Mouse (Mus musculus): ENCODE results near the gene Gm4969. TPM values are rescaled to one million over a fixed set of nuclear protein-coding genes. Genes with fewer than 3 reads are reported as not detected.
A peak's percentile ranks its signal among the peaks of the same experiment; 100 is the strongest.

The Gm4969 gene
- polyA plus RNA-seq, 1 experiment from 2014 or later, result 1.1 TPM

DNA sequence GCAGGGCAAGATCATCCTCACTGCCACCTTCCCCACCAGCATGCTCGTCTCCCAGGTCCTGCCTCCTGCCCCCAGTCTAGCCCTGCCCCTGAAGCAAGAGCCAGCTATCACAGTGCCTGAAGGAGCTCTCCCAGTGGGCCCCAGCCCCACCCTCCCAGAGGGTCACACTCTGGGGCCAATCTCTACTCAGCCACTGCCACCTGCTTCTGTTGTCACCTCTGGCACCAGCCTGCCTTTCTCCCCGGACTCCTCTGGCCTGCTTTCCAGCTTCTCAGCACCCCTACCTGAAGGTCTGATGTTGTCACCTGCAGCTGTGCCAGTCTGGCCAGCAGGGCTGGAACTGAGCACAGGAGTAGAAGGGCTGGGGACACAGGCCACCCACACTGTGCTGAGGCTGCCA is 21.0 kb downstream of the Gm4969 start:
- Histone ChIP-seq H3K4me1 (peaks cover 62% of the 10 kb centered on the region), H3K9me3 (replicated peaks) (no peaks in the 10 kb centered on the region), H3K27ac (replicated peaks) (0 out of 2 replicates have a peak overlapping the region, but pooled peaks have one; percentile 52), H3K36me3 (peaks cover 20% of the 10 kb centered on the region), H3K27me3 (ENCODE audit: low read depth, poor library complexity, severe bottlenecking) (peaks cover 3% of the 10 kb centered on the region), H3K4me3 (peak overlapping the region; percentile 85)
- DNase-seq (ENCODE audit: low spot score), result no peak
- 84% methylated on average over 2 of the region's 2 CpGs for WGBS

DNA sequence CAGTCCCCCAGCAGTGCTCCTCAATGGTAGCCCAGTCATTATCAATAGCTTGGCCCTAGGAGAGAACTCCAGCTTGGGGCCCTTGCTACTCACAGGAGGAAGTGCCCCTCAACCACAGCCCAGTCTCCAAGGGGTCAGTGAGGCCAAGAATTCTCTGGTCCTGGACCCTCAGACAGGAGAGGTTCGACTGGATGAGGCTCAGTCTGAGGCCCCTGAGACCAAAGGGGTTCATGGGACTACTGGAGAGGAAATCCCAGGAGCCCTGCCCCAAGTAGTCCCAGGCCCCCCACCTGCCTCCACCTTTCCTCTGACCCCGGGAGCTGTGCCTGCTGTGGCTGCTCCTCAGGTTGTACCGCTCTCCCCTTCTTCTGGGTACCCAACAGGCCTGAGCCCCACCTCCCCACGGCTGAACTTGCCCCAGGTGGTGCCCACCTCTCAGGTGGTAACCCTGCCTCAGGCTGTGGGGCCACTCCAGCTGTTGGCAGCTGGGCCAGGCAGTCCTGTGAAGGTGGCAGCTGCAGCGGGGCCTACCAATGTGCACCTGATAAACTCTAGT is 21.7 kb downstream of the Gm4969 start:
- Histone ChIP-seq H3K27me3 (ENCODE audit: low read depth, poor library complexity, severe bottlenecking) (peaks cover 10% of the 10 kb centered on the region), H3K4me1 (peaks cover 69% of the 10 kb centered on the region), H3K4me3 (peak overlapping the region; percentile 85), H3K36me3 (peaks cover 27% of the 10 kb centered on the region), H3K27ac (replicated peaks) (peak overlapping the region; percentile 98), H3K9me3 (replicated peaks) (no peaks in the 10 kb centered on the region)
- DNase-seq (ENCODE audit: low spot score), result no peak
- 62% methylated on average over 5 of the region's 5 CpGs for WGBS

DNA sequence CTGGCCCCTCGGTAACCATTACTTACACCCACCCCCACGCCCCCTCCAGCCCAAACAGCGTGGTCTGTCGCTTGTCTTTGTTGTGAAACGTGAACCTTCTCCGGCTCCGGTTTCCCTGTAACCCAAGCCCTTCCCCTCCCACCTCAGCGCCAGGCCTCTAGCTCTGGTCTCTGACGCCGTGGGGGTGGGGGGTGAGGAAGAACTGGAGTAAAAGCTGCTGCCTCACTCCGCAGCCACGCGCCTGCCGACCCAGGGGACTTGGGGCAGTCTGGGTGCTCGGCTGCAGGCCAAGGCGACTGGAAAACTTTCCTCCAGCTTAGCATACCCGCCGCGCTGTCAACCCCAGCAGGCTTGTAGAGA is 22.4 kb downstream of the Gm4969 start:
- WGBS, result 0% methylated on average over 19 of the region's 19 CpGs

DNA sequence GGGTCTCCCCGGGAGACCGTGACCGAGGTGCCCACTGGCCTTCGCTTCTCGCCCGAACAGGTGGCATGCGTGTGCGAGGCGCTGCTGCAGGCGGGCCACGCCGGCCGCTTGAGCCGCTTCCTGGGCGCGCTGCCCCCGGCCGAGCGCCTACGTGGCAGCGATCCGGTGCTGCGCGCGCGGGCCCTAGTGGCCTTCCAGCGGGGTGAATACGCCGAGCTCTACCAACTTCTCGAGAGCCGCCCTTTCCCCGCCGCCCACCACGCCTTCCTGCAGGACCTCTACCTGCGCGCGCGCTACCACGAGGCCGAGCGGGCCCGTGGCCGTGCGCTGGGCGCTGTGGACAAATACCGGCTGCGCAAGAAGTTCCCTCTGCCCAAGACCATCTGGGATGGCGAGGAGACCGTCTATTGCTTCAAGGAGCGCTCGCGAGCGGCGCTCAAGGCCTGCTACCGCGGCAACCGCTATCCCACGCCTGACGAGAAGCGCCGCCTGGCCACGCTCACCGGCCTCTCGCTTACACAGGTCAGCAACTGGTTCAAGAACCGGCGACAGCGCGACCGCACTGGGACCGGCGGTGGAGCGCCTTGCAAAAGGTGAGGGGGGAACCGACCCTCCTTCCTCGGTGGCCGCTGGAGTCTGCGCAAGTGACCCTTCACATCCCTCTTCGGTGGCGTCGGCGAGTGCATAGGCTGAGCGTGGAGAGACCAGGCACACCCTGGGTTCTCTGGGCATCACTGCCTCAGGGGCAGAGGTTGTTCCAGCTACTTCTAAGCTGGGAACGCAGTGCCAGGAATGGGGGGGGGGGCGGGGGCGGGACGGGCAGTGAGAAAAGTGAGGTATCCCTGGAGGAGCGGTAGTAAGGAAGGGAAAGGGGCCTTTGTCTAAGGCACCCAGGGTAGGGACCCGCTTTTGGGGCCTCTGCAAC is 23.1 kb downstream of the Gm4969 start:
- Histone ChIP-seq H3K4me3 (peak overlapping the region; percentile 85), H3K27me3 (ENCODE audit: low read depth, poor library complexity, severe bottlenecking) (peaks cover 24% of the 10 kb centered on the region), H3K27ac (replicated peaks) (peak overlapping the region; percentile 98), H3K9me3 (replicated peaks) (no peaks in the 10 kb centered on the region), H3K4me1 (peaks cover 75% of the 10 kb centered on the region), H3K36me3 (peaks cover 41% of the 10 kb centered on the region)
- peak; percentile 71 for DNase-seq (ENCODE audit: low spot score)
- WGBS, result under 1% methylated on average over 85 of the region's 87 CpGs

More for the DNA sequence above, 22.4 kb downstream of the Gm4969 start:
- H3K36me3 ChIP-seq, result peaks cover 35% of the 10 kb centered on the region
- peaks cover 75% of the 10 kb centered on the region for H3K4me1 ChIP-seq
- peak overlapping the region; percentile 98 for H3K27ac ChIP-seq (replicated peaks)
- peak overlapping the region; percentile 85 for H3K4me3 ChIP-seq
- H3K27me3 ChIP-seq (ENCODE audit: low read depth, poor library complexity, severe bottlenecking), result peaks cover 17% of the 10 kb centered on the region
- DNase-seq (ENCODE audit: low spot score), result peak; percentile 80
- no peaks in the 10 kb centered on the region for H3K9me3 ChIP-seq (replicated peaks)

DNA sequence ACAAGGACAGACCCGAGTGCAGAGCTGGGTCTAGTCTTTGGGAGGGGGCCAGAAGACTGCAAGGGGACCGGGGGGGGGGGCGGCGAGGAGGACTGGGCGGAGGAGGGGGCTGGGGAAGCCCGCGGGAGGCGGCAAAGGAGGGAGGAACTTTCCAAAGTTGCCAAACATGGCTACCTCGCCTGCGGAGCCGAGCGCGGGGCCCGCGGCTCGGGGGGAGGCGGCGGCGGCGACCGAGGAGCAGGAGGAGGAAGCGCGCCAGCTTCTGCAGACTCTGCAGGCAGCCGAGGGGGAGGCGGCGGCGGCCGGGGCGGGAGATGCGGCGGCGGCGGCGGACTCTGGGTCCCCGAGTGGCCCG is 23.7 kb downstream of the Gm4969 start, which contains the start of gene Six5:
Six5 (plus strand) TSS at position 124 of the 355 bp plus-strand sequence.
- 0% methylated on average over 20 of the region's 36 CpGs for WGBS
- Histone ChIP-seq H3K9me3 (replicated peaks) (no peaks in the 10 kb centered on the region), H3K4me1 (peaks cover 75% of the 10 kb centered on the region), H3K4me3 (peak within 1 kb of the TSS; percentile 85), H3K27ac (replicated peaks) (peak within 1 kb of the TSS; percentile 98), H3K27me3 (ENCODE audit: low read depth, poor library complexity, severe bottlenecking) (peaks cover 30% of the 10 kb centered on the region), H3K36me3 (peaks cover 47% of the 10 kb centered on the region)
- DNase-seq (ENCODE audit: low spot score), result no peak

DNA sequence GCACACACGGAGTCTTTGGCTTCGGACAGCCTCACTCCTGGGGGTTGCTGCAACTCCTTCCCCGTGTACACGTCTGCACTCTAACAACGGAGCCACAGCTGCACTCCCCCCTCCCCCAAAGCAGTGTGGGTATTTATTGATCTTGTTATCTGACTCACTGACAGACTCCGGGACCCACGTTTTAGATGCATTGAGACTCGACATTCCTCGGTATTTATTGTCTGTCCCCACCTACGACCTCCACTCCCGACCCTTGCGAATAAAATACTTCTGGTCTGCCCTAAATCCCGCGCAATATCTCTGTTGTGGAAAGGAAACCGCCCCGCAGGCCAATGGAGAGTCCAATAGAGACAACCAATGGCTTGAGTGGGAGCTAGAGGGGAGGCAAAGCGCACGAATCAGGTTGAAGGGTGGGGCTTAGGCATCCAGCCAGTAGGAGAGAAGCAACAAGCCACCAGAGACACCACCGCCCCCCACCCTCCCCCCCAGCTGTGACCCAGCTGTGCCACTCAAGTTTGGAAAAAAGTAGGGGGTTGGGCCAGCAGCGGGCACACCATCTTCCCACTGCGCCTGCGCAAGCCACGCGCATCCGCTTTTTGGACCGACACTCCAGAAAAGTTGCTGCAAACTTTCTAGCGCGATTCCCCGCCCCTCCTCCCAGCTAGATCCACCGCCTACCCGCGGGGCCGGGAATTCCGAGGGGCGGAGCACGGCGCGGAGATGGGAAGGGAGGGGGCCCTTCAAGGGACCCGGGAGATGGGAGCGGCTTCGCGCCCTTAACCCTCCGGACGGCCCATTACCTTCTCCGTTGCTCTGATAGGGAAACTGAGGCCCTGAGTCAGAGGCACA is 24.4 kb downstream of the Gm4969 start:
- under 1% methylated on average over 44 of the region's 45 CpGs for WGBS
- Histone ChIP-seq H3K36me3 (peaks cover 53% of the 10 kb centered on the region), H3K27ac (replicated peaks) (peak overlapping the region; percentile 98), H3K4me1 (peaks cover 71% of the 10 kb centered on the region), H3K4me3 (peak overlapping the region; percentile 85), H3K9me3 (replicated peaks) (no peaks in the 10 kb centered on the region), H3K27me3 (ENCODE audit: low read depth, poor library complexity, severe bottlenecking) (peaks cover 31% of the 10 kb centered on the region)
- peak; percentile 99 for DNase-seq (ENCODE audit: low spot score)

DNA sequence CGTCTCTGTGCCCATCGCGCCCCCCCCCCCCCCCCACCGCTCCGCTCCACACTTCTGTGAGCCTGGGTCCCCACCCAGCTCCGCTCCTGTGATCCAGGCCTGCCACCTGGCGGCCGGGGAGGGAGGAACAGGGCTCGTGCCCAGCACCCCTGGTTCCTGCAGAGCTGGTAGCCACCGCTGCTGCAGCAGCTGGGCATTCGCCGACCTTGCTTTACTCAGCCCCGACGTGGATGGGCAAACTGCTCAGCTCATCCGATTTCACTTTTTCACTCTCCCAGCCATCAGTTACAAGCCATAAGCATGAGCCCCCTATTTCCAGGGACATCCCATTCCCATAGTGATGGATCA is 25.0 kb downstream of the Gm4969 start:
- H3K27me3 ChIP-seq (ENCODE audit: low read depth, poor library complexity, severe bottlenecking), result peaks cover 31% of the 10 kb centered on the region
- no peaks in the 10 kb centered on the region for H3K9me3 ChIP-seq (replicated peaks)
- H3K4me1 ChIP-seq, result peaks cover 66% of the 10 kb centered on the region
- peak overlapping the region; percentile 85 for H3K4me3 ChIP-seq
- peak overlapping the region; percentile 98 for H3K27ac ChIP-seq (replicated peaks)
- peak; percentile 87 for DNase-seq (ENCODE audit: low spot score)
- under 1% methylated on average over 13 of the region's 15 CpGs for WGBS
- peaks cover 60% of the 10 kb centered on the region for H3K36me3 ChIP-seq

DNA sequence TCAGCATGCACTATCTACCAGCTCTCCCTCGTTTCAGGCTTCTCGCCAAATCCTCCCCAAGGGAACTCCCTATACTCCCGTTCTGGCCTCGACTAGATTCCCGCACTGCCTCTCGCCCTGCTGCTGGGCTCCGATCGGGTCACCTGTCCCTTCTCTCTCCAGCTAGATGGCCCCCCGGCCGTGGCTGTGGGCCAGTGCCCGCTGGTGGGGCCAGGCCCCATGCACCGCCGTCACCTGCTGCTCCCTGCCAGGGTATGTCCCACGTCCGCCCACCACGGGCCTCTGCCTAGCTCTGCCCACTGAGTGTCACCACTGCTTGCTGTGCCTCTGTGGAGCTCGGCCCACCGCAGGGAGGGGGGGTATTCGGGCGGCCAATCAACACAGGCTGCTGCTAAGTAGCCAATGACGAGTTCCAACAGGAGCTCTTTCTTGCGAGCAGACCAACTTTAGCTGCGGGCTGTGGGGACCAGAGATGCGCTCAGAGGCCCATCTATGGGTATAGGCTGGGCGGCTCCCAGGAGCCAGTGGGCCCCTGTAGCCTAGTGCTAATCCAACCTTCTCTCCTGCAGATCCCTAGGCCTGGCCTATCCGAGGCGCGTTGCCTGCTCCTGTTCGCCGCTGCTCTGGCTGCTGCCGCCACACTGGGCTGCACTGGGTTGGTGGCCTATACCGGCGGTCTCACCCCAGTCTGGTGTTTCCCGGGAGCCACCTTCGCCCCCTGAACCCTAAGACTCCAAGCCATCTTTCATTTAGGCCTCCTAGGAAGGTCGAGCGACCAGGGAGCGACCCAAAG is 25.6 kb downstream of the Gm4969 start:
- Histone ChIP-seq H3K27ac (replicated peaks) (peak overlapping the region; percentile 98), H3K27me3 (ENCODE audit: low read depth, poor library complexity, severe bottlenecking) (peaks cover 33% of the 10 kb centered on the region), H3K4me1 (peaks cover 64% of the 10 kb centered on the region), H3K9me3 (replicated peaks) (no peaks in the 10 kb centered on the region), H3K36me3 (peaks cover 60% of the 10 kb centered on the region), H3K4me3 (peak overlapping the region; percentile 85)
- DNase-seq (ENCODE audit: low spot score), result peak; percentile 88
- WGBS, result 3% methylated on average over 38 of the region's 38 CpGs

DNA sequence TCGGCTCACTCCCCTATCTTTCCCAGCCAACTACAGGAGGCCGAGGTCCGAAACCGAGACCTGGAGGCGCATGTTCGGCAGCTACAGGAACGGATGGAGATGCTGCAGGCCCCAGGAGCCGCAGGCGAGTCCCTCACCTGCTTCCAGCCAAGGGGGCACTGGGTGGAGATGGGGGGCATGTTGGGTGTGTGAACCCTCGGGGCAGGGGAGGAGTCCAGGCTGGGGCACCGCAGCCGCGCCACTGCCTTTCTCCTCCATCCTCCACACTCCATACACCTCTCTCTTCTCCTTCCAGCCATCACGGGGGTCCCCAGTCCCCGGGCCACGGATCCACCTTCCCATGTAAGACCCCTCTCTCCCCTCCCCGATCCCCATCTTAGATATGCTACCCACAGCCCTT is 26.3 kb downstream of the Gm4969 start:
- H3K4me3 ChIP-seq, result peak overlapping the region; percentile 85
- no peak for DNase-seq (ENCODE audit: low spot score)
- no peaks in the 10 kb centered on the region for H3K9me3 ChIP-seq (replicated peaks)
- WGBS, result 16% methylated on average over 17 of the region's 17 CpGs
- H3K27me3 ChIP-seq (ENCODE audit: low read depth, poor library complexity, severe bottlenecking), result peaks cover 40% of the 10 kb centered on the region
- peaks cover 60% of the 10 kb centered on the region for H3K36me3 ChIP-seq
- peak overlapping the region; percentile 98 for H3K27ac ChIP-seq (replicated peaks)
- peaks cover 60% of the 10 kb centered on the region for H3K4me1 ChIP-seq

DNA sequence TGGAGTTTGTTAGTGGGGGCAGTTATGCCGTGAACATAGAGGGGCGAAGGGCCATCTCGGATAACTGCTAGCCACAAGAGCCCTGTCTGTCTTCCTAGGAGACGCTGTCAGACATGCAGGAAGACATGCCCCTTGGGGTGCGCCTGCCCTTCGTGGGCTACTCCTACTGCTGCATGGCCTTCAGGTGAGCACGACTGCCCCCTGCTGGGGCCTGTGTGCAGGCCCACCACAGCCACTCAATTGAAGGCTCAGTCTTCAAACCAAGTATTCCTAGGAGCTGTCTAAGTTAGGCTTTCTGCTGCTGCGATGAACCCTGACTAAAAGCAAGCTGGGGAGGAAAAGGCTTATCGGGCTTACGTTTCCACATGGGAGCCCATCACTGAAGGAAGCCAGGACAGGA is 29.4 kb downstream of the Gm4969 start:
- H3K4me1 ChIP-seq, result peaks cover 58% of the 10 kb centered on the region
- H3K4me3 ChIP-seq, result no peak overlapping the region; the same call in 1 of the 2 replicates
- no peak overlapping the region for H3K27ac ChIP-seq (replicated peaks)
- H3K27me3 ChIP-seq (ENCODE audit: low read depth, poor library complexity, severe bottlenecking), result peaks cover 52% of the 10 kb centered on the region
- H3K36me3 ChIP-seq, result peaks cover 66% of the 10 kb centered on the region
- peak; percentile 64 for DNase-seq (ENCODE audit: low spot score)
- 41% methylated on average over 10 of the region's 10 CpGs for WGBS
- H3K9me3 ChIP-seq (replicated peaks), result no peaks in the 10 kb centered on the region

DNA sequence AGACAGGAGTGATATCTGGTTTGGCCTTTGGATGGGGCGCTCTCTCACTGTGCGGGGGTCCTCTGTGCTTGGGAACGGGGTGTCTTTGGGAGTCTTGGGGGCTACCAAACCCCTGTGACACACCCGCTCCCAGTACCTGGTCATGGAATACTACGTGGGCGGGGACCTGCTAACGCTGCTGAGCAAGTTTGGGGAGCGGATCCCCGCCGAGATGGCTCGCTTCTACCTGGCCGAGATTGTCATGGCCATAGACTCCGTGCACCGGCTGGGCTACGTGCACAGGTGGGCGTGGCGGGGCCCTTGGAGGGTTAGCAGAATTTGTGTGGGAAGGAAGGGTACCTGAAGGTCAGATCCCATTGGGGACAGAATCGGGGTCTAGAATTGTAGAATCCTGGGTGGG is 31.4 kb downstream of the Gm4969 start:
- H3K27ac ChIP-seq (replicated peaks), result no peak overlapping the region
- peaks cover 80% of the 10 kb centered on the region for H3K36me3 ChIP-seq
- no peaks in the 10 kb centered on the region for H3K9me3 ChIP-seq (replicated peaks)
- H3K4me3 ChIP-seq, result no peak overlapping the region
- H3K27me3 ChIP-seq (ENCODE audit: low read depth, poor library complexity, severe bottlenecking), result peaks cover 45% of the 10 kb centered on the region
- H3K4me1 ChIP-seq, result peaks cover 57% of the 10 kb centered on the region
- WGBS, result 57% methylated on average over 18 of the region's 18 CpGs
- DNase-seq (ENCODE audit: low spot score), result no peak

DNA sequence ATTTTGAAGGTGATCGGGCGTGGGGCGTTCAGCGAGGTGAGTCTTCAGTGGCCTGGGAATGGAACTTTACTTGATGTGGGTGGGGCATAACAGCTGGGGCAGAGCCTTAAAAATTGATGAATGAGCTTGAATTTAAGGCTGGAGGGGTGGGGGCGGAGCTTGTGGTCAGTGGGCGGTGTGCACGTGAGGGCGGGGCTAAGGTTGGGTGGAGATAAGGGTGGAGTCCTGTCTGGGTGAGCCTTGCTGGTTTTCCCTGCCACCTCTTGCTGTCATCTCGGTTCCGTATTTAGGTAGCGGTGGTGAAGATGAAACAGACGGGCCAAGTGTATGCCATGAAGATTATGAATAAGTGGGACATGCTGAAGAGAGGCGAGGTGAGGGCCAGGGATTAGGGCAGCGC is 32.1 kb downstream of the Gm4969 start:
- H3K27ac ChIP-seq (replicated peaks), result no peak overlapping the region
- 8% methylated on average over 14 of the region's 14 CpGs for WGBS
- DNase-seq (ENCODE audit: low spot score), result peak; percentile 45
- peaks cover 80% of the 10 kb centered on the region for H3K36me3 ChIP-seq
- no peaks in the 10 kb centered on the region for H3K9me3 ChIP-seq (replicated peaks)
- H3K4me3 ChIP-seq, result peak overlapping the region; percentile 24
- H3K27me3 ChIP-seq (ENCODE audit: low read depth, poor library complexity, severe bottlenecking), result peaks cover 38% of the 10 kb centered on the region
- H3K4me1 ChIP-seq, result peaks cover 53% of the 10 kb centered on the region
